Mouse (Mus musculus) WW6 (cell line): ENCODE data around the gene Pqlc3.
A peak's percentile ranks its signal among the peaks of the same experiment; 100 is the strongest.

Experiments used
- DNase-seq: peaks from one replicate; pipeline ENCODE4 v3.0.0-alpha.2; 2013; ENCODE audit warnings: low read depth, low spot score

Pqlc3 gene

GRCm38 (mm10) chr12:17009466-17009865, 9.3 kb upstream of the Pqlc3 start:
- no peak for DNase-seq

- DNase-seq, result no peak
Observed at GRCm38 (mm10) chr12:17001211-17001610, 1.0 kb upstream of the Pqlc3 start.

GRCm38 (mm10) chr12:17000628-17001027, 420 bp upstream of the Pqlc3 start:
- no peak for DNase-seq

GRCm38 (mm10) chr12:16999146-16999545, 1.1 kb downstream of the Pqlc3 start:
- DNase-seq, result no peak

- no peak for DNase-seq
Observed at GRCm38 (mm10) chr12:16996886-16997462, 3.2 kb downstream of the Pqlc3 start.

- no peak for DNase-seq
Observed at GRCm38 (mm10) chr12:16996281-16996680, 3.9 kb downstream of the Pqlc3 start.

- DNase-seq, result no peak
Observed at GRCm38 (mm10) chr12:16994291-16994690, 5.9 kb downstream of the Pqlc3 start.

- DNase-seq, result no peak
Observed at GRCm38 (mm10) chr12:16992355-16992754, 7.9 kb downstream of the Pqlc3 start.

- DNase-seq, result no peak
Observed at GRCm38 (mm10) chr12:16991376-16991775, 8.8 kb downstream of the Pqlc3 start.

GRCm38 (mm10) chr12:16985778-16986177, 14.4 kb downstream of the Pqlc3 start:
- DNase-seq, result no peak

- no peak for DNase-seq
Observed at GRCm38 (mm10) chr12:16977120-16977519, 23.1 kb downstream of the Pqlc3 start.

GRCm38 (mm10) chr12:16966811-16967210, 33.4 kb downstream of the Pqlc3 start:
- DNase-seq, result no peak

GRCm38 (mm10) chr12:16963354-16963753, 36.9 kb downstream of the Pqlc3 start:
- no peak for DNase-seq

- DNase-seq, result peak; percentile 26
Observed at GRCm38 (mm10) chr12:16958851-16959250, 41.4 kb downstream of the Pqlc3 start.

- no peak for DNase-seq
Observed at GRCm38 (mm10) chr12:16948239-16948638, 52.0 kb downstream of the Pqlc3 start.

GRCm38 (mm10) chr12:16941976-16942375, 58.2 kb downstream of the Pqlc3 start:
- no peak for DNase-seq
